Mouse (Mus musculus) ES-E14 (cell line): Measurements from ENCODE around the gene Ankrd45.

Source experiments
- MAFK ChIP-seq: IDR thresholded peaks from 2 replicates; pipeline ENCODE4 v1.6.1; 2014; ENCODE audit warnings: mild to moderate bottlenecking, low read depth, low read length, inconsistent platforms; ENCODE audit not compliant: insufficient read depth
- ZC3H11A ChIP-seq: IDR thresholded peaks from 2 replicates; pipeline ENCODE4 v1.6.1; 2012; ENCODE audit warnings: low read depth, mild to moderate bottlenecking, inconsistent platforms, low read length, borderline replicate concordance

DNA sequence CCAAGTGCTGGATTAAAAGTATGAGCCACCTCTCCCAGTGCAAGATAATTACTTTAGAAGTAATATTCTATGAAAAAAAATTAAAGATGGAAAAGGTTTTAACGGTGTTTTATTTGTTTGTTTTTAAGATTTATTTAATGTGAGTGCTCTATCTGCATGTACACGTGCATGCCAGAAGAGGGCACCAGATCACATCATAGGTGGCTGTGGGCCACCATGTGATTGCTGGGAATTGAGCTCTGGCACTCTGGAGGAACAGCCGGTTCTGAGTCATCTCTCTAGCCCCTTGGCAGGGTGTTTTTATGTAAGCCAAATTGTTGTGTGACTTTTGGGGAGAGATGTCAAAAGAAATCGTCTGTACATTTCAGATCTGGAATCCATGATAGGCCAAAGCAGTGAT is 72.0 kb downstream of the Ankrd45 start:
- TF ChIP-seq ZC3H11A: peak; percentile 92
- no peak for TF ChIP-seq MAFK
